Mouse (Mus musculus): Measurements from ENCODE around the gene Brwd1.

DNA sequence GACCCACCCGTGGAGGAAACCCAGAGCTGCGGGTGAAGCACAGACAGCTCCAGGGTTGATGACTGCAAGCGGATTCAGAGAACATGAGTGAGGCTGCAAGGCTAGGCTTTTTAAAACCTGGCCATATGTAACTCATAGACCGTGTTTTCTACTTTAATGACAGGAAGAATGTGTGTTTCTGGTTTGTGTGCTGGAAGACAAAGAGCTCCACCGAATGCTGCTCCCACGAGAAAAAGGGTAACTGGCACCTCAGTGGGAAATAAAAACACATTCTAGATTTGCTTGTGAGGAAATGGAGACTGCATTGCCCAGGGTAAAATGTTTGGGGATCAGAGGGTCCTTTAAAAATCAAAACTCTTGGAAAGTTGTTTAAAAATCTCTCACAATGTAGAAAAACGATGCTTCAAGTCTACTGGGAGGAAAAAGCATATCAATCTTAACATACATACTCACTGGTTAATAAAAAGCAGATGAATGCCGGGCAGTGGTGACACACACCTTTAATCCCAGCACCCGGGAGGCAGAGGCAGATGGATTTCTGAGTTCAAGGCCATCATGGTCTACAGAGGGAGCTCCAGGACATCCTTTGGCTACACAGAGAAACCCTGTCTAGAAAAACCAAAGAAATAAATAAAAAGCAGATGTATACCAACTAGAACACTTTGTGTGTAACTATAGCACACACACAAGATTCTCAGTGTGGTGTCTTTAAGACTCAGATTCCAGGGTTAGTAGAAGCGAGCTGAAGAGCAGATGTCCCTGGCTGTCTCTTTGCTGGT lies 91.0 kb downstream of the Brwd1 start:
- no peak for TF ChIP-seq CTCF (IDR thresholded peaks at IDR 0.05; ENCODE audit: extremely low read depth, insufficient read length, insufficient replicate concordance, low read depth, low read length)
- TF ChIP-seq POLR2A (IDR thresholded peaks at IDR 0.05; ENCODE audit: low read depth, low read length), result no peak

All from small intestine, adult 2 months (tissue).